Comparison of ENCODE assay signal across 8 mouse cellular contexts in genomic region chr11:87422511-87423340, GRCm38 (mm10). TPM values are rescaled to one million over a fixed set of nuclear protein-coding genes. Genes with fewer than 3 reads are reported as not detected.
A peak's percentile ranks its signal among the peaks of the same experiment; 100 is the strongest.
DNase-seq lines count a peak whose midpoint lies in the region; ATAC-seq lines count a peak whose summit lies in the region.

No protein-coding gene starts in this region.

- peak overlapping the region; percentile 80 for H3K27ac ChIP-seq in forebrain, embryonic 13.5 days
- peak overlapping the region; percentile 88 for H3K27ac ChIP-seq in neural tube, embryonic 15.5 days (replicated peaks)

- H3K27me3 ChIP-seq in forebrain, embryonic 13.5 days = no peaks in the 10 kb centered on the region
- H3K27me3 ChIP-seq in neural tube, embryonic 15.5 days (replicated peaks) = no peaks in the 10 kb centered on the region

- under 1% methylated on average over 26 of the region's 26 CpGs for WGBS in forebrain, embryonic 13.5 days
- WGBS in neural tube, embryonic 15.5 days = under 1% methylated on average over 26 of the region's 26 CpGs

- peak overlapping the region; percentile 36 for H3K4me3 ChIP-seq in forebrain, embryonic 13.5 days
- peak overlapping the region; percentile 45 for H3K4me3 ChIP-seq in neural tube, embryonic 15.5 days (replicated peaks)

- H3K4me2 ChIP-seq in forebrain, embryonic 13.5 days = peak overlapping the region; percentile 58
- peak overlapping the region; percentile 59 for H3K4me2 ChIP-seq in neural tube, embryonic 15.5 days

- peak; percentile 83; the same call in 1 of the 2 replicates for ATAC-seq in cerebellum, adult (ENCODE audit: insufficient number of reproducible peaks, low FRiP score, low TSS enrichment)
- peak; percentile 84 for ATAC-seq in forebrain, embryonic 13.5 days
- ATAC-seq in neural tube, embryonic 15.5 days (ENCODE audit: low FRiP score) = peak; percentile 87

- H3K9ac ChIP-seq in forebrain, embryonic 13.5 days = peak overlapping the region; percentile 49
- H3K9ac ChIP-seq in neural tube, embryonic 15.5 days (replicated peaks) = peak overlapping the region; percentile 55

- no peaks in the 10 kb centered on the region for H3K36me3 ChIP-seq in forebrain, embryonic 13.5 days (ENCODE audit: poor library complexity, severe bottlenecking)
- no peaks in the 10 kb centered on the region for H3K36me3 ChIP-seq in neural tube, embryonic 15.5 days

- peaks cover 23% of the 10 kb centered on the region; the same call in 1 of the 2 replicates for H3K4me1 ChIP-seq in forebrain, embryonic 13.5 days
- peaks cover 23% of the 10 kb centered on the region for H3K4me1 ChIP-seq in neural tube, embryonic 15.5 days

- peak; percentile 93 for DNase-seq in ES-CJ7 (ENCODE audit: low read depth, low spot score)
- DNase-seq in heart, postnatal 14 days = peak; percentile 67 to 81
- peak; percentile 94 for DNase-seq in layer of hippocampus, adult 11-12 months (ENCODE audit: low spot score)
- DNase-seq in lung, adult 18-20 months = peak; percentile 88 to 89
- peak; percentile 85 for DNase-seq in testis, postnatal 14 days (ENCODE audit: low spot score)

- H3K9me3 ChIP-seq in forebrain, embryonic 13.5 days (replicated peaks) = no peaks in the 10 kb centered on the region
- no peaks in the 10 kb centered on the region for H3K9me3 ChIP-seq in neural tube, embryonic 15.5 days (replicated peaks)

- intact Hi-C loops in heart, postnatal 14 days (cut with DNase I) = no loop called here

RNA-seq across cellular contexts. Expression of gene Tex14, which starts 17.9 kb away (rescaled TPM):
- 0.10 and 0.43 TPM in 2 replicates for polyA plus RNA-seq in forebrain, embryonic 13.5 days (2015; fragmentation: Nextera tagmentation; extraction: Ambion mirVana)
- total RNA-seq in heart, postnatal 14 days (2021) = under 1 TPM; 0.27 to 0.41 TPM
- 0.86 and 0.92 TPM in 2 replicates for polyA plus RNA-seq in neural tube, embryonic 15.5 days (2015; fragmentation: Nextera tagmentation; extraction: Ambion mirVana)

RNA-seq across cellular contexts. Expression of gene Rad51c, which starts 18.0 kb away (rescaled TPM):
- 10.7 and 11.2 TPM in 2 replicates for polyA plus RNA-seq in forebrain, embryonic 13.5 days (2015; fragmentation: Nextera tagmentation; extraction: Ambion mirVana)
- total RNA-seq in heart, postnatal 14 days (2021) = 1 to 10 TPM; 2.5 to 2.7 TPM
- polyA plus RNA-seq in neural tube, embryonic 15.5 days (2015; fragmentation: Nextera tagmentation; extraction: Ambion mirVana) = 4.0 and 5.7 TPM in 2 replicates

Comparison
In these comparisons a context has a peak if more than half of its experiments do, and no peak if none do; other contexts are left out.
1. Peak in every context shown above with its lines: DNase-seq, ATAC-seq, H3K4me3 ChIP-seq and H3K27ac ChIP-seq.